Comparison of ENCODE assay signal across 21 mouse cellular contexts in genomic region chr1:173429995-173430699, GRCm38 (mm10).
A peak's percentile ranks its signal among the peaks of the same experiment; 100 is the strongest.
DNase-seq lines count a peak whose midpoint lies in the region; ATAC-seq and TF ChIP-seq lines count a peak whose summit lies in the region.
"Had no signal": no experiment of that assay in that cellular context is flagged by ENCODE, and none has a peak within 500 bp of the region (broad histone marks: within the 10 kb centered on the region; RNA-seq: fewer than 3 reads in every experiment).

No protein-coding gene starts in this region.

- H3K4me3 ChIP-seq in liver, postnatal 0 days (ENCODE audit: low read depth, low read length), result no peak overlapping the region
- H3K4me3 ChIP-seq in liver, embryonic 11.5 days (ENCODE audit: low read depth, low read length), result no peak overlapping the region
- H3K4me3 ChIP-seq in forebrain, embryonic 16.5 days (replicated peaks; ENCODE audit: low read length), result no peak overlapping the region
- H3K4me3 ChIP-seq in heart, embryonic 11.5 days (ENCODE audit: low read depth, low read length), result no peak overlapping the region
- H3K4me3 ChIP-seq: forebrain, embryonic 10.5 days; heart, embryonic 15.5 days; limb, embryonic 10.5 days; liver, embryonic 13.5 days; neural tube, embryonic 12.5 days had no signal

- TF ChIP-seq EP300 in liver, postnatal 0 days (IDR thresholded peaks at IDR 0.05; ENCODE audit: low read depth), result no peak

- no peaks in the 10 kb centered on the region for H3K36me3 ChIP-seq in liver, postnatal 0 days (replicated peaks; ENCODE audit: insufficient read depth, low read length)
- H3K36me3 ChIP-seq in liver, embryonic 11.5 days (ENCODE audit: control insufficient read depth, insufficient read depth, low read length), result no peaks in the 10 kb centered on the region
- no peaks in the 10 kb centered on the region for H3K36me3 ChIP-seq in forebrain, embryonic 16.5 days (ENCODE audit: control insufficient read depth, insufficient read depth)
- H3K36me3 ChIP-seq in heart, embryonic 11.5 days (ENCODE audit: control insufficient read depth, insufficient read depth, low read length), result no peaks in the 10 kb centered on the region
- H3K36me3 ChIP-seq: heart, embryonic 15.5 days; limb, embryonic 10.5 days; liver, embryonic 13.5 days; neural tube, embryonic 12.5 days had no signal

- 64% methylated on average over 5 of the region's 5 CpGs for WGBS in liver, postnatal 0 days (ENCODE audit: insufficient replicate concordance)
- WGBS in liver, embryonic 11.5 days, result 81% methylated on average over 5 of the region's 5 CpGs
- WGBS in forebrain, embryonic 16.5 days, result 87% methylated on average over 5 of the region's 5 CpGs
- WGBS in heart, embryonic 11.5 days (ENCODE audit: insufficient replicate concordance), result 81% methylated on average over 5 of the region's 5 CpGs

- H3K9me3 ChIP-seq in liver, postnatal 0 days (ENCODE audit: low read length), result no peaks in the 10 kb centered on the region
- no peaks in the 10 kb centered on the region for H3K9me3 ChIP-seq in liver, embryonic 11.5 days (ENCODE audit: control insufficient read depth, low read length)
- no peaks in the 10 kb centered on the region for H3K9me3 ChIP-seq in forebrain, embryonic 16.5 days (ENCODE audit: control insufficient read depth, low read length)
- no peaks in the 10 kb centered on the region for H3K9me3 ChIP-seq in heart, embryonic 11.5 days (replicated peaks; ENCODE audit: control insufficient read depth, low read length)
- H3K9me3 ChIP-seq: forebrain, embryonic 10.5 days; heart, embryonic 15.5 days; limb, embryonic 10.5 days; liver, embryonic 13.5 days; neural tube, embryonic 12.5 days had no signal

- H3K27ac ChIP-seq in liver, postnatal 0 days (ENCODE audit: low read depth), result no peak overlapping the region
- no peak overlapping the region for H3K27ac ChIP-seq in liver, embryonic 11.5 days (ENCODE audit: low read depth, low read length)
- H3K27ac ChIP-seq in forebrain, embryonic 16.5 days (ENCODE audit: low read length), result no peak overlapping the region
- no peak overlapping the region for H3K27ac ChIP-seq in heart, embryonic 11.5 days (ENCODE audit: low read depth, low read length)
- H3K27ac ChIP-seq: forebrain, embryonic 10.5 days; heart, embryonic 15.5 days; hindbrain, embryonic 14.5 days; limb, embryonic 10.5 days; liver, embryonic 13.5 days; neural tube, embryonic 12.5 days had no signal

- H3K9ac ChIP-seq in liver, postnatal 0 days (replicated peaks), result no peak overlapping the region
- no peak overlapping the region for H3K9ac ChIP-seq in liver, embryonic 11.5 days (ENCODE audit: low read depth, low read length)
- no peak overlapping the region for H3K9ac ChIP-seq in forebrain, embryonic 16.5 days (replicated peaks; ENCODE audit: low read depth, low read length)
- H3K9ac ChIP-seq in heart, embryonic 11.5 days (ENCODE audit: low read depth, low read length), result no peak overlapping the region
- H3K9ac ChIP-seq: heart, embryonic 15.5 days; hindbrain, embryonic 14.5 days; liver, embryonic 13.5 days; neural tube, embryonic 12.5 days had no signal

- H3K4me1 ChIP-seq in liver, postnatal 0 days (ENCODE audit: insufficient read depth), result no peaks in the 10 kb centered on the region
- no peaks in the 10 kb centered on the region for H3K4me1 ChIP-seq in liver, embryonic 11.5 days (replicated peaks; ENCODE audit: control insufficient read depth, insufficient read depth, low read length)
- H3K4me1 ChIP-seq in forebrain, embryonic 16.5 days (replicated peaks; ENCODE audit: control insufficient read depth, insufficient read depth, low read length), result no peaks in the 10 kb centered on the region
- H3K4me1 ChIP-seq in heart, embryonic 11.5 days (ENCODE audit: control insufficient read depth, insufficient read depth, low read length), result no peaks in the 10 kb centered on the region
- H3K4me1 ChIP-seq: forebrain, embryonic 10.5 days; limb, embryonic 10.5 days; liver, embryonic 13.5 days; neural tube, embryonic 12.5 days had no signal

- H3K4me2 ChIP-seq in liver, postnatal 0 days (ENCODE audit: low read depth, low read length), result no peak overlapping the region
- H3K4me2 ChIP-seq in liver, embryonic 11.5 days, result no peak overlapping the region
- H3K4me2 ChIP-seq in forebrain, embryonic 16.5 days (ENCODE audit: low read length), result no peak overlapping the region
- H3K4me2 ChIP-seq in heart, embryonic 11.5 days, result no peak overlapping the region
- H3K4me2 ChIP-seq: heart, embryonic 15.5 days; hindbrain, embryonic 14.5 days; liver, embryonic 13.5 days; neural tube, embryonic 12.5 days had no signal

- peak; percentile 43 for TF ChIP-seq CTCF in liver, postnatal 0 days (IDR thresholded peaks at IDR 0.05; ENCODE audit: low read depth)

- no peaks in the 10 kb centered on the region for H3K27me3 ChIP-seq in liver, postnatal 0 days (ENCODE audit: insufficient read depth, low read length)
- no peaks in the 10 kb centered on the region for H3K27me3 ChIP-seq in liver, embryonic 11.5 days (replicated peaks; ENCODE audit: control insufficient read depth, insufficient read depth, low read length)
- H3K27me3 ChIP-seq in forebrain, embryonic 16.5 days (replicated peaks; ENCODE audit: control insufficient read depth, insufficient read depth, low read length), result no peaks in the 10 kb centered on the region
- no peaks in the 10 kb centered on the region for H3K27me3 ChIP-seq in heart, embryonic 11.5 days (ENCODE audit: control insufficient read depth, insufficient read depth, low read length)
- H3K27me3 ChIP-seq: heart, embryonic 15.5 days; liver, embryonic 13.5 days; neural tube, embryonic 12.5 days had no signal

- no peak for DNase-seq in liver, postnatal 0 days
- no peak for DNase-seq in liver, embryonic 11.5 days (ENCODE audit: low spot score)
- peak; percentile 24 to 59 for DNase-seq in CD8-positive naive resting alpha-beta T cell, adult 2 months (ENCODE audit: low read depth in 2 of 2, low spot score in 2 of 2)
- DNase-seq in naive thymus-derived CD4-positive, alpha-beta T cell, adult 2 months (ENCODE audit: low read depth), result peak; percentile 68
- DNase-seq: adrenal gland, adult 2 months; cerebellum, adult 18-20 months; kidney, adult 18-20 months; kidney, postnatal 14 days; layer of hippocampus, postnatal 36 days; liver, embryonic 13.5 days; lung, postnatal 14 days; midbrain, embryonic 14.5 days had no signal

- no peak for ATAC-seq in liver, postnatal 0 days
- ATAC-seq in liver, embryonic 11.5 days (replicated peaks; ENCODE audit: low FRiP score), result no peak
- ATAC-seq in common myeloid progenitor, adult 5-6 weeks (replicated peaks; ENCODE audit: low read depth, poor library complexity, severe bottlenecking), result peak; percentile 55
- no peak for ATAC-seq in forebrain, embryonic 16.5 days
- no peak for ATAC-seq in frontal cortex, adult (ENCODE audit: low TSS enrichment)
- no peak for ATAC-seq in heart, embryonic 11.5 days (replicated peaks; ENCODE audit: insufficient number of reproducible peaks, low FRiP score, low TSS enrichment)

Comparison
In these comparisons a context has a peak if more than half of its experiments do, and no peak if none do; other contexts are left out.
1. DNase-seq: peak in CD8-positive naive resting alpha-beta T cell, adult 2 months (2 of 2) and naive thymus-derived CD4-positive, alpha-beta T cell, adult 2 months (single experiment); none in liver, postnatal 0 days (single experiment) and liver, embryonic 11.5 days (single experiment).